Mouse (Mus musculus) embryonic facial prominence, embryonic 11.5 days (tissue): ENCODE results near the gene Hist2h2aa1. TPM values are rescaled to one million over a fixed set of nuclear protein-coding genes. Genes with fewer than 3 reads are reported as not detected.
"Not testable (repeated sequence)": the region's sequence is repeated elsewhere in the genome, so short reads cannot be mapped to it uniquely, and the experiment has no call there.

Source experiments
- ATAC-seq: fragments of 200-750 bp; cut with Nextera tagmentation; replicated peaks from 2 replicates; pipeline ENCODE4 v1.8.0; 2017; ENCODE audit warnings: low read depth; ENCODE audit not compliant: insufficient number of reproducible peaks, low FRiP score, low TSS enrichment
- DNase-seq: peaks from one replicate; pipeline ENCODE4 v3.0.0-alpha.2; 2015; ENCODE audit warnings: low spot score
- H3K27ac ChIP-seq: fragments of 300-500 bp; sonication (generic); replicated peaks from 2 replicates; pipeline ENCODE4 v1.5.1; 2014; ENCODE audit warnings: mild to moderate bottlenecking, low read depth, low read length, control low read depth
- H3K27me3 ChIP-seq: fragments of 300-500 bp; sonication (generic); 2 replicates; pipeline ENCODE4 v1.6.1; 2014; ENCODE audit warnings: mild to moderate bottlenecking, low read length, moderate library complexity, mixed read lengths; ENCODE audit not compliant: control insufficient read depth, insufficient read depth
- H3K36me3 ChIP-seq: fragments of 300-500 bp; sonication (generic); replicated peaks from 2 replicates; pipeline ENCODE4 v1.6.1; 2014; ENCODE audit warnings: low read depth, mild to moderate bottlenecking, low read length, moderate library complexity, mixed read lengths; ENCODE audit not compliant: control insufficient read depth, insufficient read depth
- H3K4me1 ChIP-seq: fragments of 300-500 bp; sonication (generic); 2 replicates; pipeline ENCODE4 v1.6.1; 2014; ENCODE audit warnings: low read length, mixed read lengths; ENCODE audit not compliant: control insufficient read depth, insufficient read depth
- H3K4me2 ChIP-seq: fragments of 300-500 bp; sonication (generic); 2 replicates; pipeline ENCODE4 v1.6.1; 2014; ENCODE audit warnings: low read depth, mild to moderate bottlenecking, control low read depth, low read length, moderate library complexity
- H3K4me3 ChIP-seq: fragments of 300-500 bp; sonication (generic); 2 replicates; pipeline ENCODE4 v1.5.1; 2014; ENCODE audit warnings: low read depth, low read length, control low read depth
- H3K9ac ChIP-seq: fragments of 300-500 bp; sonication (generic); replicated peaks from 2 replicates; pipeline ENCODE4 v1.6.1; 2014; ENCODE audit warnings: mild to moderate bottlenecking, control low read depth, low read length
- H3K9me3 ChIP-seq: fragments of 300-500 bp; sonication (generic); replicated peaks from 2 replicates; pipeline ENCODE4 v1.6.1; 2016; ENCODE audit warnings: mild to moderate bottlenecking, low read length, inconsistent platforms, mixed read lengths; ENCODE audit not compliant: control insufficient read depth
- WGBS: fragments of 180-500 bp; shearing (Covaris S2); extraction: QIAGEN DNeasy Blood & Tissue Kit; methylation state at CpG from one replicate; pipeline ENCODE4 v1.1.7; 2014; 5-methylcytosine and 5-hydroxymethylcytosine counted together
- polyA plus RNA-seq: library from polyadenylated mRNA; unstranded; fragments of >200 nt; fragmentation: Nextera tagmentation; extraction: Ambion mirVana; gene quantifications from 2 replicates; pipeline ENCODE4 v1.2.1, GENCODE M21; 2014

Gene Hist2h2aa1
- polyA plus RNA-seq, 1 experiment from 2014 or later = 7.0 TPM

GRCm38 (mm10) chr3:96240799-96241197, 4.5 kb upstream of the Hist2h2aa1 start:
- peak overlapping the region; percentile 67 for H3K27ac ChIP-seq
- H3K4me1 ChIP-seq = no peaks in the 10 kb centered on the region; the same call in 1 of the 2 replicates
- WGBS = 80% methylated on average over 9 of the region's 9 CpGs
- no peaks in the 10 kb centered on the region for H3K36me3 ChIP-seq
- H3K9me3 ChIP-seq = no peaks in the 10 kb centered on the region
- H3K4me3 ChIP-seq = no peak overlapping the region
- peak overlapping the region; percentile 32; the same call in 1 of the 2 replicates for H3K9ac ChIP-seq
- H3K4me2 ChIP-seq = no peak overlapping the region
- no peak for ATAC-seq
- H3K27me3 ChIP-seq = no peaks in the 10 kb centered on the region
- no peak for DNase-seq

DNA sequence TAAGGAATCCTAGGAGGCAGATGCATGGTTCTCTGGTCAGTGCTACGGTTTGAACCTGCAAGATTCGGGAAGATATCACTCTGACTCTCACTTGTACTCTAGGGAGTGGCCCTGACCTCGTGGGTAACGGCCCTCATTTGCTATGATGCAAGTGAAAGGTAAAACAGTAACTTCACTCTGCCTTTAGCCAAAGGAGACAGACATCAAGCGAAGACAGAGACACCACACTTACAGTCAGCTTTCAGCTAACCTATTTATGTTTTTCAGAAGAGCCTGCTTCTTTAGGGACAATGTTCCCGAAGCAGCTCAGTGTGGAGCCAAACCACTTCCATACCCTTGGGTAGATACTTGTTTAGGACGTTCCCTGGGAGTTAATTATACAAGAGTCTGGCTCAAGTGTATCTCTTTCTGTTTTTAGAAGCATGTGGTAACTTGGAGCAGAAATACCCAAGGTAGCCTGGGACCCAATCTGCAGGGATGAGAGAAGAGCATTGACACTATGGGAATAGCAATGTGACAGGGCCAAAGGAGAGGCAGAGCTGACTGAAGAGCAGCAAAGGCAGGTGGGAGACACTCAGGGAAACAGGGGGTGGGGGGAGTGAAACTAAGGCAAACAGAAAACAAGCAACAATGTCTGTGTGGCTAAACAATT, 1.2 kb upstream of the Hist2h2aa1 start:
- no peak for DNase-seq
- Histone ChIP-seq H3K36me3 (no peaks in the 10 kb centered on the region), H3K27me3 (no peaks in the 10 kb centered on the region), H3K4me1 (no peaks in the 10 kb centered on the region; the same call in 1 of the 2 replicates), H3K4me2 (peak overlapping the region; percentile 23; the same call in 1 of the 2 replicates), H3K4me3 (no peak overlapping the region), H3K9me3 (no peaks in the 10 kb centered on the region), H3K27ac (peak overlapping the region; percentile 87), H3K9ac (peak overlapping the region; percentile 37)
- WGBS = 80% methylated on average over 7 of the region's 7 CpGs
- ATAC-seq = no peak

DNA sequence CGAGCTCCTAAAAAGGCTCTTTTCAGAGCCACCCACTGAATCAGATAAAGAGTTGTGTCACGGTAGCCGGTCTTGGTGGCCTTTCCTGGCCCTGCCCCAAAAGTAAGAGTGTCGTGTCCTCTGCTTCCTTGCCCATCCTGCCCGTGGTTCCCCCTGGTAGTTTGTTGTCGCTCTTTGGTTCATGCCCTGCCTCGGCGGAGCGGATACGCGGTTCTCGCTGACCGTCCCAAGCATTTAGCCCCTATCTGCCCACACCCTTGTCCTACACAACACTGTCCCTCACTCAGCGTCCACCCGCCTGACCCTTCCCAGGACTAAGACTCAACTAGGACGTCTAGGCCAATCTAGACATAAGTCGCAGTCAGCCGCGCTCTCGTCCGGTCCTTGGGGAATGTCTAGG, 721 bp downstream of the Hist2h2aa1 start:
- H3K4me3 ChIP-seq, DNase-seq, H3K9ac ChIP-seq, H3K27me3 ChIP-seq, ATAC-seq, H3K4me1 ChIP-seq, H3K36me3 ChIP-seq, H3K4me2 ChIP-seq, H3K9me3 ChIP-seq: not testable (repeated sequence)
- WGBS = 0% methylated on average over 9 of the region's 21 CpGs
- H3K27ac ChIP-seq = peak overlapping the region; percentile 65; the same call in 1 of the 2 replicates

DNA sequence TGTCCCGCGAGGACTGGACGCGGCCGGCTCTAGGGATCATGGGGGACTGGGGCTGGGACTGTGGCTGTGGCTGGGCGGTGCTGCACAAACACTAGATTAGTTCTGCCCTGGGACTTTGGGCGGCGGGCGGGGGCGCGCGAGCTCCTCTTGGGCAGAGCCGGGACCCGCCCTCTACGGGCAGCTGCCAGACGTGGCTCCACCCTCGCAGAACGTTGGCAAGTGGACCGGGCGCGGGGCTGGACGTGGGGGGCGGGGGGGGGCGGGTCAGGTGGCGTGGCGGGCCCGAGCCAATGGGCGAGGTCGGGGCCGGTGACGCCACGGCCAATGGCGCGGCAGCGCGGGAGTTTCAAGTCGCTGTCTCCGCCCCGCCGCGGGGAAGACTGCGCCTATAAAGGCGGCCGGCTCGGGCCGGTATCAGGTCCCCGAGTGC, 1.1 kb downstream of the Hist2h2aa1 start, which contains the start of gene Hist2h3c1:
Gene Hist2h3c1, plus strand, starts transcription at position 259 of the 430 bp plus-strand sequence.
- Histone ChIP-seq H3K4me2 (peak within 1 kb of the TSS; percentile 52), H3K27ac (peak within 1 kb of the TSS; percentile 72), H3K9ac (peak within 1 kb of the TSS; percentile 65), H3K4me3 (peak within 1 kb of the TSS; percentile 48)
- H3K9me3 ChIP-seq, H3K4me1 ChIP-seq, H3K27me3 ChIP-seq, H3K36me3 ChIP-seq, DNase-seq: not testable (repeated sequence)
- 0% methylated on average over 3 of the region's 47 CpGs for WGBS
- peak; percentile 94 for ATAC-seq

DNA sequence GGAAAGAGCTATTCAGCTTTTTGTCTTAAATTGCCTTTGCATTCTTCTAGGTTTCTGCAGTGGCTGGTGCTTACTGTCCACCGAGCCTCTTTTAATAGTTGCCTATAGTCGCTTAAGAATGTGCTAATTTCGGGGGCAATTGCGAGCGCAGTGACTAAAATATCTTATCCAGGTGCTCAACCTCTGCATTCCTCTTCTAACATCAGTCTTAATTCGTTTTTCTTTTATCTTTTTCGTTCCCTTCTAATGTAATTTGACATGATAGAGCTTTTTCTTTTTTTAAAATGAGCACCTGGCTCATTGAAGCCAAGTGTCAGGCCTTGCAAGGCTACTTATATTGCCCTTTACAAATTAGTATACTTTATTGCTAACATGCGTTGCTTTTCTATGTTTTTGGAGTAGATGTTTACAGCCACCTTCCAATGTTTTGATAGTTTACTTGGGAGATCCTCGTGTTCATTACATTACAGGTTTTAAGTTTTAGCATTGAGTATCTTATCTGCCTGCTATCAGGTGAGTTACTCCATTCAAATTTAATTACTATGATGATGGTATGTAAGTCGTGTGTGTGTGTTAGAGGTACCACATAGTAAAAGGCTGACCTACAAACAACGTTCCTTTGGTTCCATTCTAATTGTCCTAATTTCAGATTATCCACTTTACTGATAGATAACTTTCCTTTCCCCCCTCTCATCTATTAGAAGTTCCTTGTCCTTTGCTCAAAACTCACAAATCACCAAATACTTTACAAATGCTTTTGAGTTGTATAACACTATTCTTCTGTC, 2.3 kb downstream of the Hist2h2aa1 start:
- ATAC-seq = no peak

DNA sequence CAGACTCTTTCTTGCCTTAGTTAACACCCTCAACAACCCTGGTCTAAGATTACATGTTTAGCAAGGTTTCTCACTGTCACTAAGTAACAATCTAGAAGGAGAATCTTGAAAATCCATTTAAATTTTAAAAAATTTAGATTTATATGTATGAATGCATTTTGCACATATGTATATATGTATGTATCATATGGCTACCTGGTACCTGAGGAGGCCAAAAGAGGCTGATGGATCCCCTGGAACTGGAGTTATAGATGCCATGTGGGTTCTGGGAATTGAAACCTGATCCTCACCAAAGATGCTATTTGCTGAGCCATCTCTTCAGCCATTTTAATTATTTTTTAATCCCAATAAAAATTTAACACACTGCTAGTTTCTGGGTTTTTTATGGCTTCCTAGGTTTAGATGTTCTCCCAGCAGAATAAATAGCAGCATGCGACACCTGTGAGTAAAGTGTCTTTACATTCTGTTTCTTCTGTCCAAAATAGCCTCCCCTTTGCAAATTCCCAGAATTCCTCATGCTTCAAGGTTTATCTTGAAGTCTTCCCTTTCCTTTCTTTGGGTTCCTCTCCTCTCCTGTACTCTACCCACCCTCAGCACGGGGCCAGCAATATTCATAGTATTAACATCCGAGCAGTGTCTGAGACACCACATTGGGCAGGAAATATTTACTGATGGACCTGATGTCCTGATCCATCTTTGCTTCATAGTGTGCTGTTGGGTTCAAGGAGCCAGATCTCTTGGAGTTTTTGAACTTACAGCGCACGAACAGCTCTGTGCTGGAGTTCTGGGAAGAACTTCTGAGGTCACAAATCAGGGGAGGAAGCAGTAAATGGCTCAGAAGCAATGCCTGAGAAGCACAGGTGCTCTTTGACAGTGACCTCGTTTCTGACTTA, 3.1 kb downstream of the Hist2h2aa1 start:
- 52% methylated on average over 6 of the region's 6 CpGs for WGBS
- DNase-seq = peak; percentile 54
- Histone ChIP-seq H3K27ac (0 out of 2 replicates have a peak overlapping the region, but pooled peaks have one; percentile 28), H3K4me1 (no peaks in the 10 kb centered on the region; the same call in 1 of the 2 replicates), H3K27me3 (no peaks in the 10 kb centered on the region), H3K9me3 (no peaks in the 10 kb centered on the region), H3K4me2 (peak overlapping the region; percentile 52), H3K4me3 (peak overlapping the region; percentile 48), H3K9ac (peak overlapping the region; percentile 37; the same call in 1 of the 2 replicates), H3K36me3 (no peaks in the 10 kb centered on the region)
- ATAC-seq = no peak

More for the DNA sequence above, 2.3 kb downstream of the Hist2h2aa1 start:
- H3K27ac ChIP-seq = peak overlapping the region; percentile 72
- no peaks in the 10 kb centered on the region; the same call in 1 of the 2 replicates for H3K4me1 ChIP-seq
- peak; percentile 56 for DNase-seq
- peak overlapping the region; percentile 52 for H3K4me2 ChIP-seq
- peak overlapping the region; percentile 48 for H3K4me3 ChIP-seq
- 2% methylated on average over 11 of the region's 11 CpGs for WGBS
- H3K9ac ChIP-seq = peak overlapping the region; percentile 65
- no peaks in the 10 kb centered on the region for H3K9me3 ChIP-seq
- H3K36me3 ChIP-seq = no peaks in the 10 kb centered on the region
- no peaks in the 10 kb centered on the region for H3K27me3 ChIP-seq

DNA sequence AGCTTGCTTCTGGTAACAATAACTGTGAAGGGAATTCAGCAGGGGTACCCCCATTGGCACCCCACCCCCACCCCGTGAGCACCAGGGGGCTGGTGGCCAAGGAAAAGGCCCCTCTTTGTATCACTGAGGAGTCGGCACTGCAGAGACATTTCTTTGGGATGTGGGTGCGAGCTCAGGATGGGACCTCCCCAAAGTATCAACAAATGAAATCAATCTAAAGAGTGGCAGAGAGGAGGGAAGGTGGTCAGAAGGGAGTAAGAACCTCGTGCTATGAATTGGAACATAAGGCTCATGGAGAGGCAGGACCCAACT, 3.7 kb downstream of the Hist2h2aa1 start:
- Histone ChIP-seq H3K9me3 (no peaks in the 10 kb centered on the region), H3K36me3 (no peaks in the 10 kb centered on the region), H3K9ac (no peak overlapping the region), H3K27me3 (no peaks in the 10 kb centered on the region), H3K4me1 (no peaks in the 10 kb centered on the region; the same call in 1 of the 2 replicates), H3K4me3 (peak overlapping the region; percentile 48; the same call in 1 of the 2 replicates), H3K4me2 (peak overlapping the region; percentile 23), H3K27ac (0 out of 2 replicates have a peak overlapping the region, but pooled peaks have one; percentile 28)
- ATAC-seq = no peak
- 57% methylated on average over 4 of the region's 4 CpGs for WGBS
- DNase-seq = no peak
